26 mouse cellular contexts compared by ENCODE assay signal in the genomic region with DNA sequence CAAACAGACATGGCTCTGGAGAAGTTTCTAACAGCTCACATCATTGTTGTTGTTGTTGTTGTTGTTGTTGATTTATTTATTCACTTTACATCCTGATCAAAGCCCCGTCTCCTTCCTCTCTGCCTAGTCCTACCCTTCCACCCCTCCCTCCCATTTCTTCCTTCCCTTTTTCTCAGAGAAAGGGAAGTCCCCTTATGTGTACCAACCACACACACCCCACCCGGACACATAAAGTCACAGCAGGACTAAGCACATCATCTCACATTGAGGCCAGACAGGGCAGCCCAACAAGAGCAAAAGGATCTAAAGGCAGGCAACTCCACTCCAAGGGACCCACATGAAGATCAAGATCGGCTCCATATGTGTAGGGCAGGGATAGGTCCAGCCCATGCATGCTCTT.
DNase-seq lines count a peak whose midpoint lies in the region; ATAC-seq and TF ChIP-seq lines count a peak whose summit lies in the region.
"Had no signal": no experiment of that assay in that cellular context is flagged by ENCODE, and none has a peak within 500 bp of the region (broad histone marks: within the 10 kb centered on the region; RNA-seq: fewer than 3 reads in every experiment).

No protein-coding gene starts in this region.

- TF ChIP-seq POLR2A in MEL (IDR thresholded peaks at IDR 0.05; ENCODE audit: control insufficient read depth in 1 of 2, insufficient read depth in 1 of 2, low read depth in 1 of 2, low read length in 2 of 2, poor library complexity in 1 of 2), result no peak

- no peaks in the 10 kb centered on the region; a peak in 1 of 4 replicates for H3K27me3 ChIP-seq in MEL (ENCODE audit: control insufficient read depth in 1 of 2, insufficient read depth in 2 of 2, low read length in 2 of 2)
- no peaks in the 10 kb centered on the region for H3K27me3 ChIP-seq in intestine, embryonic 16.5 days (replicated peaks; ENCODE audit: control insufficient read depth, insufficient read depth, low read length)
- no peaks in the 10 kb centered on the region for H3K27me3 ChIP-seq in forebrain, embryonic 16.5 days (replicated peaks; ENCODE audit: control insufficient read depth, insufficient read depth, low read length)
- H3K27me3 ChIP-seq: embryonic facial prominence, embryonic 13.5 days; embryonic facial prominence, embryonic 15.5 days; forebrain, embryonic 12.5 days; Patski had no signal

- peak; percentile 6 for DNase-seq in MEL (ENCODE audit: low read depth, low spot score)
- no peak for DNase-seq in thymus, postnatal 14 days
- DNase-seq in right cerebral cortex, adult 2 months (ENCODE audit: low spot score in 2 of 2), result no peak
- DNase-seq: adrenal gland, adult 8-10 months; adrenal gland, postnatal 14 days; adrenal gland, postnatal 36 days; cerebellum, adult 11-12 months; cerebellum, adult 2 months; cerebellum, adult 9-10 months; cerebellum, postnatal 10 days; cerebellum, postnatal 25 days; embryo, embryonic 11 days; forebrain, postnatal 0 days had no signal

- no peak overlapping the region for H3K4me3 ChIP-seq in MEL (ENCODE audit: control insufficient read depth in 1 of 2, insufficient read depth in 1 of 2, low read depth in 2 of 2, low read length in 2 of 2)
- no peak overlapping the region for H3K4me3 ChIP-seq in intestine, embryonic 16.5 days (ENCODE audit: low read length)
- no peak overlapping the region for H3K4me3 ChIP-seq in forebrain, embryonic 16.5 days (replicated peaks; ENCODE audit: low read length)
- H3K4me3 ChIP-seq: embryonic facial prominence, embryonic 13.5 days; embryonic facial prominence, embryonic 15.5 days; erythroblast, embryonic 14.5 days; forebrain, embryonic 10.5 days; forebrain, embryonic 12.5 days had no signal

- TF ChIP-seq RAD21 in MEL (IDR thresholded peaks at IDR 0.05; ENCODE audit: low read depth, low read length), result no peak

- H3K27ac ChIP-seq in MEL (ENCODE audit: control insufficient read depth, low read depth, low read length), result no peak overlapping the region
- H3K27ac ChIP-seq in intestine, embryonic 16.5 days (ENCODE audit: low read length), result no peak overlapping the region
- H3K27ac ChIP-seq in forebrain, embryonic 16.5 days (ENCODE audit: low read length), result no peak overlapping the region
- H3K27ac ChIP-seq: embryonic facial prominence, embryonic 13.5 days; embryonic facial prominence, embryonic 15.5 days; forebrain, embryonic 10.5 days; forebrain, embryonic 12.5 days had no signal

- WGBS in intestine, embryonic 16.5 days, result 83% methylated on average over 3 of the region's 3 CpGs
- 87% methylated on average over 3 of the region's 3 CpGs for WGBS in forebrain, embryonic 16.5 days

- H3K9me3 ChIP-seq in MEL (replicated peaks; ENCODE audit: insufficient read depth, low read length), result no peaks in the 10 kb centered on the region
- no peaks in the 10 kb centered on the region for H3K9me3 ChIP-seq in intestine, embryonic 16.5 days (ENCODE audit: control insufficient read depth, low read length)
- 0 out of 2 replicates have a peak, but pooled peaks cover 3% of the 10 kb centered on the region for H3K9me3 ChIP-seq in forebrain, embryonic 16.5 days (ENCODE audit: control insufficient read depth, low read length)
- H3K9me3 ChIP-seq: embryonic facial prominence, embryonic 13.5 days; embryonic facial prominence, embryonic 15.5 days; forebrain, embryonic 10.5 days; forebrain, embryonic 12.5 days had no signal

- no peak overlapping the region for H3K9ac ChIP-seq in MEL (ENCODE audit: control insufficient read depth, low read depth, low read length, poor library complexity, severe bottlenecking)
- no peak overlapping the region for H3K9ac ChIP-seq in intestine, embryonic 16.5 days (ENCODE audit: low read depth, low read length)
- no peak overlapping the region for H3K9ac ChIP-seq in forebrain, embryonic 16.5 days (replicated peaks; ENCODE audit: low read depth, low read length)
- H3K9ac ChIP-seq: embryonic facial prominence, embryonic 13.5 days; embryonic facial prominence, embryonic 15.5 days; forebrain, embryonic 12.5 days; forebrain, postnatal 0 days had no signal

- no peaks in the 10 kb centered on the region for H3K36me3 ChIP-seq in MEL (ENCODE audit: control insufficient read depth in 1 of 2, insufficient read depth in 2 of 2, low read length in 2 of 2)
- H3K36me3 ChIP-seq in intestine, embryonic 16.5 days (ENCODE audit: control insufficient read depth, insufficient read depth, low read length), result no peaks in the 10 kb centered on the region
- H3K36me3 ChIP-seq in forebrain, embryonic 16.5 days (ENCODE audit: control insufficient read depth, insufficient read depth), result no peaks in the 10 kb centered on the region
- H3K36me3 ChIP-seq: embryonic facial prominence, embryonic 13.5 days; embryonic facial prominence, embryonic 15.5 days; forebrain, embryonic 10.5 days; forebrain, embryonic 12.5 days had no signal

- no peaks in the 10 kb centered on the region for H3K4me1 ChIP-seq in MEL (ENCODE audit: control insufficient read depth in 1 of 2, insufficient read depth in 2 of 2, low read length in 2 of 2)
- no peaks in the 10 kb centered on the region for H3K4me1 ChIP-seq in intestine, embryonic 16.5 days (ENCODE audit: control insufficient read depth, insufficient read depth, low read length)
- no peaks in the 10 kb centered on the region for H3K4me1 ChIP-seq in forebrain, embryonic 16.5 days (replicated peaks; ENCODE audit: control insufficient read depth, insufficient read depth, low read length)
- H3K4me1 ChIP-seq: embryonic facial prominence, embryonic 13.5 days; embryonic facial prominence, embryonic 15.5 days; forebrain, embryonic 10.5 days; forebrain, embryonic 12.5 days had no signal

- no peak for TF ChIP-seq EP300 in MEL (IDR thresholded peaks at IDR 0.05; ENCODE audit: low read depth in 1 of 2, low read length in 2 of 2)

- no peak overlapping the region for H3K4me2 ChIP-seq in intestine, embryonic 16.5 days (ENCODE audit: low read depth, low read length)
- H3K4me2 ChIP-seq in forebrain, embryonic 16.5 days (ENCODE audit: low read length), result no peak overlapping the region
- H3K4me2 ChIP-seq: embryonic facial prominence, embryonic 13.5 days; embryonic facial prominence, embryonic 15.5 days; forebrain, embryonic 12.5 days had no signal

- no peaks in the 10 kb centered on the region for H3K79me2 ChIP-seq in MEL (ENCODE audit: control insufficient read depth, insufficient read depth, low read length, poor library complexity)

- no peak for TF ChIP-seq CTCF in MEL (IDR thresholded peaks at IDR 0.05 in 2 of 3, conservative IDR thresholded peaks at IDR 0.05 in 1 of 3; ENCODE audit: control insufficient read depth in 1 of 3, insufficient read depth in 1 of 3, low read depth in 2 of 3, low read length in 3 of 3, poor library complexity in 1 of 3, severe bottlenecking in 1 of 3)

- peak; percentile 69; the same call in 1 of the 2 replicates for ATAC-seq in common myeloid progenitor, adult 5-6 weeks (replicated peaks; ENCODE audit: low read depth, poor library complexity, severe bottlenecking)
- ATAC-seq in megakaryocyte, adult 5-6 weeks (ENCODE audit: poor library complexity, severe bottlenecking), result peak; percentile 95
- ATAC-seq in monocyte, adult 5-6 weeks (replicated peaks; ENCODE audit: insufficient number of reproducible peaks, low FRiP score, low TSS enrichment, poor library complexity, severe bottlenecking), result peak; percentile 89
- ATAC-seq in intestine, embryonic 16.5 days, result no peak
- no peak for ATAC-seq in forebrain, embryonic 16.5 days
- ATAC-seq: activated CD4-positive, CD25-positive, alpha-beta regulatory T cell, adult 4 months; forebrain, embryonic 14.5 days; forebrain, postnatal 0 days; Patski had no signal

TF ChIP-seq in MEL, 35 proteins besides CTCF, POLR2A, EP300 and RAD21:
- no peak for TF ChIP-seq GABPA (IDR thresholded peaks at IDR 0.05; ENCODE audit: low read depth, low read length)
- TF ChIP-seq ETS1 (IDR thresholded peaks at IDR 0.05; ENCODE audit: low read depth, low read length), result no peak
- TF ChIP-seq ZMIZ1 (IDR thresholded peaks at IDR 0.05; ENCODE audit: low read depth, low read length), result no peak
- TF ChIP-seq TAL1 (IDR thresholded peaks at IDR 0.05; ENCODE audit: low read length), result no peak
- TF ChIP-seq BHLHE40 (IDR thresholded peaks at IDR 0.05; ENCODE audit: borderline replicate concordance, low read depth, low read length), result no peak
- no peak for TF ChIP-seq TCF12 (IDR thresholded peaks at IDR 0.05; ENCODE audit: low read depth, low read length)
- TF ChIP-seq MEF2A (IDR thresholded peaks at IDR 0.05; ENCODE audit: extremely low read depth, insufficient replicate concordance, low read depth, low read length, poor library complexity, severe bottlenecking), result no peak
- no peak for TF ChIP-seq E2F4 (IDR thresholded peaks at IDR 0.05; ENCODE audit: borderline replicate concordance, low read depth, low read length)

Comparison
In these comparisons a context has a peak if more than half of its experiments do, and no peak if none do; other contexts are left out.
1. ATAC-seq: peak in common myeloid progenitor, adult 5-6 weeks (single experiment), megakaryocyte, adult 5-6 weeks (single experiment) and monocyte, adult 5-6 weeks (single experiment); none in intestine, embryonic 16.5 days (single experiment) and forebrain, embryonic 16.5 days (single experiment).